In genomic region chr10:126873755-126874154, GRCm38 (mm10) we compare ENCODE assay signal across 24 mouse cellular contexts. TPM values are rescaled to one million over a fixed set of nuclear protein-coding genes. Genes with fewer than 3 reads are reported as not detected.
A peak's percentile ranks its signal among the peaks of the same experiment; 100 is the strongest.
DNase-seq lines count a peak whose midpoint lies in the region; ATAC-seq and TF ChIP-seq lines count a peak whose summit lies in the region.
"Had no signal": no experiment of that assay in that cellular context is flagged by ENCODE, and none has a peak within 500 bp of the region (broad histone marks: within the 10 kb centered on the region; RNA-seq: fewer than 3 reads in every experiment).

No protein-coding gene starts in this region.

- peaks cover 6% of the 10 kb centered on the region; the same call in 1 of the 2 replicates for H3K9me3 ChIP-seq in E14TG2a.4 (ENCODE audit: low read length)
- no peaks in the 10 kb centered on the region for H3K9me3 ChIP-seq in midbrain, embryonic 13.5 days
- H3K9me3 ChIP-seq: G1E had no signal

- peaks cover 2% of the 10 kb centered on the region; the same call in 1 of the 2 replicates for H3K27me3 ChIP-seq in E14TG2a.4 (ENCODE audit: insufficient read depth, low read length)
- no peaks in the 10 kb centered on the region for H3K27me3 ChIP-seq in cerebellum, adult 2 months (ENCODE audit: control insufficient read depth, insufficient read depth, low read length)
- no peaks in the 10 kb centered on the region for H3K27me3 ChIP-seq in midbrain, embryonic 13.5 days
- H3K27me3 ChIP-seq: CH12.LX, Patski had no signal

- no peaks in the 10 kb centered on the region for H3K4me1 ChIP-seq in E14TG2a.4 (replicated peaks; ENCODE audit: low read depth, low read length)
- no peaks in the 10 kb centered on the region for H3K4me1 ChIP-seq in cerebellum, adult 2 months (ENCODE audit: control insufficient read depth, insufficient read depth, low read length)
- H3K4me1 ChIP-seq in midbrain, embryonic 13.5 days (replicated peaks): no peaks in the 10 kb centered on the region

- peak; percentile 70 for TF ChIP-seq CTCF in E14TG2a.4 (conservative IDR thresholded peaks at IDR 0.05; ENCODE audit: low read length)
- no peak for TF ChIP-seq CTCF in cerebellum, adult 2 months (IDR thresholded peaks at IDR 0.05; ENCODE audit: borderline replicate concordance, insufficient read depth, low read depth, low read length)

- WGBS in cerebellum, adult 2 months: 88% methylated on average over 3 of the region's 3 CpGs
- WGBS in midbrain, embryonic 13.5 days: 87% methylated on average over 3 of the region's 3 CpGs

- no peak for TF ChIP-seq POLR2A in cerebellum, adult 2 months (IDR thresholded peaks at IDR 0.05; ENCODE audit: borderline replicate concordance, insufficient read depth, low read length)

- peak; percentile 51 for DNase-seq in R1 (ENCODE audit: low read depth, low spot score)
- DNase-seq in ZHBTc4 (ENCODE audit: low read depth, low spot score): peak; percentile 33
- no peak for DNase-seq in cerebellum, adult 2 months
- no peak for DNase-seq in thymus, postnatal 4 days
- DNase-seq: adrenal gland, adult 2 months; adrenal gland, adult 8-10 months; adrenal gland, postnatal 10 days; adrenal gland, postnatal 14 days; adrenal gland, postnatal 25 days; adrenal gland, postnatal 36 days; B cell, adult 2 months; cerebellum, adult 11 months; cerebellum, adult 11-12 months; cerebellum, adult 18-20 months; cerebellum, adult 8-10 months; cerebellum, adult 9-10 months; cerebellum, adult 9-11 months had no signal

- no peak overlapping the region for H3K4me2 ChIP-seq in midbrain, embryonic 13.5 days (replicated peaks)

- no peak for ATAC-seq in midbrain, embryonic 13.5 days
- ATAC-seq: activated CD4-positive, CD25-positive, alpha-beta regulatory T cell, adult 4 months; CD4-positive, CD25-positive, alpha-beta regulatory T cell, adult 4 months; Patski had no signal

- H3K4me3 ChIP-seq in E14TG2a.4 (replicated peaks; ENCODE audit: low read length): no peak overlapping the region
- H3K4me3 ChIP-seq in cerebellum, adult 2 months (replicated peaks; ENCODE audit: insufficient read depth, low read depth, low read length): no peak overlapping the region
- no peak overlapping the region for H3K4me3 ChIP-seq in midbrain, embryonic 13.5 days (replicated peaks)

- no peak overlapping the region for H3K27ac ChIP-seq in cerebellum, adult 2 months (ENCODE audit: insufficient read depth, low read length)
- no peak overlapping the region for H3K27ac ChIP-seq in midbrain, embryonic 13.5 days

- H3K36me3 ChIP-seq in E14TG2a.4 (ENCODE audit: insufficient read depth, low read length): no peaks in the 10 kb centered on the region
- no peaks in the 10 kb centered on the region for H3K36me3 ChIP-seq in midbrain, embryonic 13.5 days
- H3K36me3 ChIP-seq: G1E had no signal

- H3K9ac ChIP-seq in midbrain, embryonic 13.5 days (replicated peaks): no peak overlapping the region

RNA-seq across cellular contexts. Expression of gene Atp23, which starts 27.4 kb away (rescaled TPM):
- polyA plus RNA-seq in cerebellum, adult 2 months (2012; rRNA removed): 10.2 and 10.4 TPM in 2 replicates
- 9.1 and 9.2 TPM in 2 replicates for polyA plus RNA-seq in midbrain, embryonic 13.5 days (2015; fragmentation: Nextera tagmentation; extraction: Ambion mirVana)

Comparison
In these comparisons a context has a peak if more than half of its experiments do, and no peak if none do; other contexts are left out.
1. DNase-seq: peak in R1 (single experiment) and ZHBTc4 (single experiment); none in cerebellum, adult 2 months (0 of 2) and thymus, postnatal 4 days (single experiment).